Comparison of ENCODE assay signal across 11 mouse cellular contexts in genomic region chr1:153064784-153065390, GRCm38 (mm10).
DNase-seq lines count a peak whose midpoint lies in the region; ATAC-seq and TF ChIP-seq lines count a peak whose summit lies in the region.
"Had no signal": no experiment of that assay in that cellular context is flagged by ENCODE, and none has a peak within 500 bp of the region (broad histone marks: within the 10 kb centered on the region; RNA-seq: fewer than 3 reads in every experiment).

No protein-coding gene starts in this region.

- no peak for TF ChIP-seq POLR2A in spleen, adult 2 months (IDR thresholded peaks at IDR 0.05; ENCODE audit: low read depth, low read length)

- no peak overlapping the region for H3K9ac ChIP-seq in intestine, embryonic 14.5 days (ENCODE audit: low read length)
- H3K9ac ChIP-seq in intestine, postnatal 0 days (ENCODE audit: low read depth, low read length): no peak overlapping the region
- no peak overlapping the region for H3K9ac ChIP-seq in stomach, postnatal 0 days (ENCODE audit: low read length)
- H3K9ac ChIP-seq: midbrain, embryonic 12.5 days had no signal

- intact Hi-C loops in left cerebral cortex, postnatal 36 days (cut with DNase I): no loop called here

- no peak overlapping the region for H3K4me3 ChIP-seq in intestine, embryonic 14.5 days (ENCODE audit: low read depth, low read length)
- H3K4me3 ChIP-seq in intestine, postnatal 0 days (ENCODE audit: low read depth, low read length): no peak overlapping the region
- H3K4me3 ChIP-seq in spleen, adult 2 months (ENCODE audit: extremely low read depth, insufficient read depth, insufficient read length): no peak overlapping the region
- no peak overlapping the region for H3K4me3 ChIP-seq in stomach, postnatal 0 days (ENCODE audit: low read depth, low read length)
- H3K4me3 ChIP-seq: midbrain, embryonic 12.5 days had no signal

- ATAC-seq in intestine, embryonic 14.5 days (replicated peaks; ENCODE audit: low FRiP score, low TSS enrichment, low read depth): no peak
- no peak for ATAC-seq in intestine, postnatal 0 days
- ATAC-seq in stomach, postnatal 0 days (ENCODE audit: low FRiP score, low TSS enrichment): peak; percentile 39; the same call in 1 of the 2 replicates

- DNase-seq in cerebellum, adult 18-20 months: peak; percentile 56 to 57
- no peak for DNase-seq in cerebellum, postnatal 4 days (ENCODE audit: low spot score in 2 of 2)
- no peak for DNase-seq in intestine, embryonic 14.5 days (ENCODE audit: low spot score)
- no peak for DNase-seq in spleen, adult 2 months (ENCODE audit: low read depth in 1 of 2, low spot score in 2 of 2)
- DNase-seq in spleen, adult 12 weeks (ENCODE audit: low spot score): no peak
- no peak for DNase-seq in stomach, postnatal 0 days (ENCODE audit: low spot score)
- no peak for DNase-seq in left cerebral cortex, postnatal 36 days (ENCODE audit: low spot score in 2 of 2)
- DNase-seq: retina, postnatal 1 day; thymus, adult 18-20 months had no signal

- 0 out of 2 replicates have a peak overlapping the region, but pooled peaks have one; percentile 67 for H3K27ac ChIP-seq in intestine, embryonic 14.5 days (ENCODE audit: low read depth)
- H3K27ac ChIP-seq in intestine, postnatal 0 days (ENCODE audit: low read depth, low read length): no peak overlapping the region
- peak overlapping the region; percentile 67 for H3K27ac ChIP-seq in spleen, adult 2 months (ENCODE audit: insufficient read depth, low read length)
- peak overlapping the region; percentile 88 for H3K27ac ChIP-seq in stomach, postnatal 0 days (replicated peaks)
- H3K27ac ChIP-seq: midbrain, embryonic 12.5 days had no signal

- no peaks in the 10 kb centered on the region for H3K36me3 ChIP-seq in intestine, embryonic 14.5 days (ENCODE audit: control insufficient read depth, insufficient read depth, low read length)
- no peaks in the 10 kb centered on the region for H3K36me3 ChIP-seq in intestine, postnatal 0 days (ENCODE audit: control insufficient read depth, insufficient read depth)
- H3K36me3 ChIP-seq in spleen, adult 2 months (ENCODE audit: control insufficient read depth, insufficient read depth, low read length): no peaks in the 10 kb centered on the region
- H3K36me3 ChIP-seq in stomach, postnatal 0 days (ENCODE audit: control insufficient read depth, insufficient read depth, low read length): no peaks in the 10 kb centered on the region
- H3K36me3 ChIP-seq: midbrain, embryonic 12.5 days had no signal

- TF ChIP-seq EP300 in stomach, postnatal 0 days (optimal IDR thresholded peaks at IDR 0.05): no peak

- no peak for TF ChIP-seq CTCF in intestine, postnatal 0 days (IDR thresholded peaks at IDR 0.05; ENCODE audit: low read depth)
- TF ChIP-seq CTCF in spleen, adult 2 months (IDR thresholded peaks at IDR 0.05; ENCODE audit: extremely low read depth, insufficient read depth, insufficient read length, insufficient replicate concordance): no peak
- TF ChIP-seq CTCF in stomach, postnatal 0 days (IDR thresholded peaks at IDR 0.05; ENCODE audit: low read depth): no peak; the same call in 1 of the 2 replicates

- H3K4me2 ChIP-seq in intestine, embryonic 14.5 days (ENCODE audit: low read length): no peak overlapping the region
- no peak overlapping the region for H3K4me2 ChIP-seq in intestine, postnatal 0 days (replicated peaks; ENCODE audit: low read depth)
- H3K4me2 ChIP-seq in stomach, postnatal 0 days (replicated peaks; ENCODE audit: low read depth): no peak overlapping the region
- H3K4me2 ChIP-seq: midbrain, embryonic 12.5 days had no signal

- no peaks in the 10 kb centered on the region for H3K27me3 ChIP-seq in intestine, embryonic 14.5 days (replicated peaks; ENCODE audit: control insufficient read depth, insufficient read depth, low read length)
- H3K27me3 ChIP-seq in intestine, postnatal 0 days (replicated peaks; ENCODE audit: control insufficient read depth, insufficient read depth, low read length): no peaks in the 10 kb centered on the region
- H3K27me3 ChIP-seq in spleen, adult 2 months (ENCODE audit: control insufficient read depth, insufficient read depth, low read length): no peaks in the 10 kb centered on the region
- no peaks in the 10 kb centered on the region for H3K27me3 ChIP-seq in stomach, postnatal 0 days (ENCODE audit: control insufficient read depth, insufficient read depth, low read length)

- WGBS in intestine, embryonic 14.5 days: 71% methylated on average over 9 of the region's 9 CpGs
- 73% methylated on average over 9 of the region's 9 CpGs for WGBS in intestine, postnatal 0 days
- WGBS in spleen, adult 2 months: 87% methylated on average over 9 of the region's 9 CpGs
- 53% methylated on average over 9 of the region's 9 CpGs for WGBS in stomach, postnatal 0 days

- no peaks in the 10 kb centered on the region for H3K9me3 ChIP-seq in intestine, embryonic 14.5 days (ENCODE audit: control insufficient read depth, low read length)
- H3K9me3 ChIP-seq in intestine, postnatal 0 days (ENCODE audit: control insufficient read depth): no peaks in the 10 kb centered on the region
- no peaks in the 10 kb centered on the region for H3K9me3 ChIP-seq in stomach, postnatal 0 days (ENCODE audit: control insufficient read depth, low read length)
- H3K9me3 ChIP-seq: midbrain, embryonic 12.5 days had no signal

- peaks cover 11% of the 10 kb centered on the region for H3K4me1 ChIP-seq in intestine, embryonic 14.5 days (replicated peaks; ENCODE audit: control insufficient read depth, insufficient read depth, low read length)
- no peaks in the 10 kb centered on the region for H3K4me1 ChIP-seq in intestine, postnatal 0 days (replicated peaks; ENCODE audit: control insufficient read depth, insufficient read depth, low read length)
- no peaks in the 10 kb centered on the region for H3K4me1 ChIP-seq in spleen, adult 2 months (ENCODE audit: control insufficient read depth, insufficient read depth, insufficient read length)
- H3K4me1 ChIP-seq in stomach, postnatal 0 days (replicated peaks; ENCODE audit: control insufficient read depth, insufficient read depth): no peaks in the 10 kb centered on the region

Comparison
In these comparisons a context has a peak if more than half of its experiments do, and no peak if none do; other contexts are left out.
1. DNase-seq: peak in cerebellum, adult 18-20 months (2 of 2); none in cerebellum, postnatal 4 days (0 of 2), intestine, embryonic 14.5 days (single experiment), spleen, adult 2 months (0 of 2), spleen, adult 12 weeks (single experiment), stomach, postnatal 0 days (single experiment) and left cerebral cortex, postnatal 36 days (0 of 2).